Mouse (Mus musculus) forebrain, embryonic 12.5 days (tissue): Measurements from ENCODE around the gene Prkcz. TPM values are rescaled to one million over a fixed set of nuclear protein-coding genes. Genes with fewer than 3 reads are reported as not detected.

ENCODE experiments used
- ATAC-seq: fragments of 200-750 bp; cut with Nextera tagmentation; 2 replicates; pipeline ENCODE4 v1.8.0; 2017; ENCODE audit warnings: moderate TSS enrichment; ENCODE audit not compliant: low FRiP score
- H3K27ac ChIP-seq: fragments of 300-500 bp; sonication (generic); 2 replicates; pipeline ENCODE4 v1.5.1; 2016; ENCODE audit warnings: mild to moderate bottlenecking
- H3K27me3 ChIP-seq: fragments of 300-500 bp; sonication (generic); 2 replicates; pipeline ENCODE4 v1.6.1; 2016; ENCODE audit warnings: mild to moderate bottlenecking
- H3K36me3 ChIP-seq: fragments of 300-500 bp; sonication (generic); replicated peaks from 2 replicates; pipeline ENCODE4 v1.6.1; 2016; ENCODE audit warnings: mild to moderate bottlenecking
- H3K4me1 ChIP-seq: fragments of 300-500 bp; sonication (generic); 2 replicates; pipeline ENCODE4 v1.6.1; 2016
- H3K4me2 ChIP-seq: fragments of 300-500 bp; sonication (generic); 2 replicates; pipeline ENCODE4 v1.6.1; 2016; ENCODE audit warnings: mild to moderate bottlenecking, moderate library complexity
- H3K4me3 ChIP-seq: fragments of 300-500 bp; sonication (generic); replicated peaks from 2 replicates; pipeline ENCODE4 v1.5.1; 2016; ENCODE audit warnings: mild to moderate bottlenecking
- H3K9ac ChIP-seq: fragments of 300-500 bp; sonication (generic); 2 replicates; pipeline ENCODE4 v1.6.1; 2016; ENCODE audit warnings: mild to moderate bottlenecking
- H3K9me3 ChIP-seq: fragments of 300-500 bp; sonication (generic); 2 replicates; pipeline ENCODE4 v1.6.1; 2016
- WGBS: fragments of 180-500 bp; shearing (Covaris S2); methylation state at CpG from one replicate; pipeline ENCODE4 v1.1.7; 2016; 5-methylcytosine and 5-hydroxymethylcytosine counted together
- polyA plus RNA-seq: library from polyadenylated mRNA; unstranded; fragments of >200 nt; fragmentation: Nextera tagmentation; extraction: Ambion mirVana; gene quantifications from 2 replicates; pipeline ENCODE4 v1.2.1, GENCODE M21; 2016

Gene Prkcz
- polyA plus RNA-seq, 1 experiment from 2014 or later: 26.7 TPM

GRCm38 (mm10) chr4:155227986-155228385, 133.2 kb downstream of the Prkcz start:
- H3K4me1 ChIP-seq: peaks cover 5% of the 10 kb centered on the region
- no peak overlapping the region for H3K4me2 ChIP-seq
- H3K27me3 ChIP-seq: no peaks in the 10 kb centered on the region
- H3K9me3 ChIP-seq: no peaks in the 10 kb centered on the region
- no peaks in the 10 kb centered on the region for H3K36me3 ChIP-seq
- no peak overlapping the region for H3K27ac ChIP-seq
- no peak overlapping the region for H3K9ac ChIP-seq
- H3K4me3 ChIP-seq: no peak overlapping the region
- no peak for ATAC-seq
- 86% methylated on average over 4 of the region's 4 CpGs for WGBS

- 81% methylated on average over 5 of the region's 5 CpGs for WGBS
- Histone ChIP-seq H3K4me2 (no peak overlapping the region), H3K9ac (no peak overlapping the region), H3K9me3 (no peaks in the 10 kb centered on the region), H3K27ac (no peak overlapping the region), H3K4me3 (no peak overlapping the region), H3K4me1 (peaks cover 11% of the 10 kb centered on the region), H3K27me3 (no peaks in the 10 kb centered on the region), H3K36me3 (no peaks in the 10 kb centered on the region)
- no peak for ATAC-seq
These were observed 135.2 kb downstream of the Prkcz start for GRCm38 (mm10) chr4:155225918-155226317.

- peak overlapping the region; percentile 72 for H3K4me2 ChIP-seq
- no peaks in the 10 kb centered on the region for H3K36me3 ChIP-seq
- no peak for ATAC-seq
- H3K4me1 ChIP-seq: peaks cover 32% of the 10 kb centered on the region
- no peaks in the 10 kb centered on the region for H3K9me3 ChIP-seq
- WGBS: 34% methylated on average over 20 of the region's 20 CpGs
- no peaks in the 10 kb centered on the region for H3K27me3 ChIP-seq
- H3K4me3 ChIP-seq: peak overlapping the region; percentile 97
- H3K27ac ChIP-seq: peak overlapping the region; percentile 92
- H3K9ac ChIP-seq: peak overlapping the region; percentile 76
These were observed 137.3 kb downstream of the Prkcz start for GRCm38 (mm10) chr4:155223594-155224528.

GRCm38 (mm10) chr4:155222841-155223593, 138.1 kb downstream of the Prkcz start:
- WGBS: under 1% methylated on average over 74 of the region's 116 CpGs
- H3K4me1 ChIP-seq: peaks cover 40% of the 10 kb centered on the region
- peak; percentile 99 for ATAC-seq
- H3K27me3 ChIP-seq: no peaks in the 10 kb centered on the region
- H3K27ac ChIP-seq: peak overlapping the region; percentile 92
- H3K4me3 ChIP-seq: peak overlapping the region; percentile 97
- H3K9ac ChIP-seq: peak overlapping the region; percentile 76
- H3K9me3 ChIP-seq: no peaks in the 10 kb centered on the region
- H3K4me2 ChIP-seq: peak overlapping the region; percentile 72
- H3K36me3 ChIP-seq: no peaks in the 10 kb centered on the region

GRCm38 (mm10) chr4:155222552-155222840, 138.7 kb downstream of the Prkcz start, which contains the start of gene Ski:
Ski (minus strand) TSS chr4:155222592.
- Histone ChIP-seq H3K27me3 (no peaks in the 10 kb centered on the region), H3K9ac (peak within 1 kb of the TSS; percentile 98), H3K36me3 (no peaks in the 10 kb centered on the region), H3K27ac (peak within 1 kb of the TSS; percentile 92), H3K4me2 (peak within 1 kb of the TSS; percentile 98), H3K4me1 (peaks cover 46% of the 10 kb centered on the region), H3K4me3 (peak within 1 kb of the TSS; percentile 97), H3K9me3 (no peaks in the 10 kb centered on the region)
- no peak for ATAC-seq
- under 1% methylated on average over 36 of the region's 63 CpGs for WGBS

- ATAC-seq: no peak
- H3K9me3 ChIP-seq: no peaks in the 10 kb centered on the region
- peaks cover 52% of the 10 kb centered on the region for H3K4me1 ChIP-seq
- peak overlapping the region; percentile 97 for H3K4me3 ChIP-seq
- no peaks in the 10 kb centered on the region for H3K36me3 ChIP-seq
- WGBS: under 1% methylated on average over 92 of the region's 93 CpGs
- peak overlapping the region; percentile 98 for H3K9ac ChIP-seq
- H3K27me3 ChIP-seq: no peaks in the 10 kb centered on the region
- peak overlapping the region; percentile 81 for H3K27ac ChIP-seq
- H3K4me2 ChIP-seq: peak overlapping the region; percentile 98
These were observed 139.3 kb downstream of the Prkcz start for GRCm38 (mm10) chr4:155221599-155222551.

- Histone ChIP-seq H3K9ac (peak overlapping the region; percentile 98), H3K27me3 (no peaks in the 10 kb centered on the region), H3K4me3 (peak overlapping the region; percentile 97), H3K36me3 (no peaks in the 10 kb centered on the region), H3K27ac (peak overlapping the region; percentile 81), H3K9me3 (no peaks in the 10 kb centered on the region), H3K4me1 (peaks cover 59% of the 10 kb centered on the region), H3K4me2 (peak overlapping the region; percentile 98)
- under 1% methylated on average over 7 of the region's 7 CpGs for WGBS
- no peak for ATAC-seq
These were observed 140.1 kb downstream of the Prkcz start for GRCm38 (mm10) chr4:155221106-155221505.

GRCm38 (mm10) chr4:155220213-155221100, 140.7 kb downstream of the Prkcz start:
- H3K36me3 ChIP-seq: no peaks in the 10 kb centered on the region
- peak overlapping the region; percentile 97 for H3K4me3 ChIP-seq
- no peak for ATAC-seq
- WGBS: 5% methylated on average over 14 of the region's 14 CpGs
- H3K4me1 ChIP-seq: peaks cover 66% of the 10 kb centered on the region
- no peaks in the 10 kb centered on the region for H3K9me3 ChIP-seq
- peak overlapping the region; percentile 62 for H3K27ac ChIP-seq
- H3K9ac ChIP-seq: peak overlapping the region; percentile 98
- H3K27me3 ChIP-seq: no peaks in the 10 kb centered on the region
- peak overlapping the region; percentile 98 for H3K4me2 ChIP-seq

GRCm38 (mm10) chr4:155219271-155220212, 141.6 kb downstream of the Prkcz start:
- Histone ChIP-seq H3K27ac (no peak overlapping the region), H3K4me1 (peaks cover 75% of the 10 kb centered on the region)

GRCm38 (mm10) chr4:155218104-155218732, 142.9 kb downstream of the Prkcz start:
- H3K27ac ChIP-seq: no peak overlapping the region
- no peak overlapping the region for H3K9ac ChIP-seq
- no peaks in the 10 kb centered on the region for H3K36me3 ChIP-seq
- H3K27me3 ChIP-seq: no peaks in the 10 kb centered on the region
- H3K4me1 ChIP-seq: peaks cover 83% of the 10 kb centered on the region
- WGBS: 92% methylated on average over 9 of the region's 9 CpGs
- no peak overlapping the region for H3K4me3 ChIP-seq
- H3K9me3 ChIP-seq: no peaks in the 10 kb centered on the region
- peak overlapping the region; percentile 98; the same call in 1 of the 2 replicates for H3K4me2 ChIP-seq
- no peak for ATAC-seq

More at GRCm38 (mm10) chr4:155219271-155220212, 141.6 kb downstream of the Prkcz start:
- peak overlapping the region; percentile 97 for H3K4me3 ChIP-seq
- H3K36me3 ChIP-seq: no peaks in the 10 kb centered on the region
- no peaks in the 10 kb centered on the region for H3K9me3 ChIP-seq
- peak overlapping the region; percentile 98 for H3K9ac ChIP-seq
- no peak for ATAC-seq
- no peaks in the 10 kb centered on the region for H3K27me3 ChIP-seq
- H3K4me2 ChIP-seq: peak overlapping the region; percentile 98
- WGBS: 73% methylated on average over 12 of the region's 12 CpGs
